Mouse (Mus musculus) kidney, postnatal 36 days (tissue): ENCODE results near the gene Rhob.
A peak's percentile ranks its signal among the peaks of the same experiment; 100 is the strongest.

Experiments
- DNase-seq, 2 experiments: peaks; one replicate each; pipeline ENCODE4 v3.0.0; 2021 to 2022; ENCODE audit warnings: mixed read lengths in 2 of 2

Gene Rhob

GRCm38 (mm10) chr12:8499871-8500596 is at the start of gene Rhob:
Rhob (minus strand) TSS chr12:8500009.
- peak; percentile 96 to 98 for DNase-seq

GRCm38 (mm10) chr12:8547357-8547756 is 47.5 kb upstream of the Rhob start:
- peak; percentile 77 to 82 for DNase-seq

- DNase-seq, result no peak
Observed at GRCm38 (mm10) chr12:8546801-8547200, 47.0 kb upstream of the Rhob start.

- DNase-seq, result no peak
Observed at GRCm38 (mm10) chr12:8545066-8545610, 45.3 kb upstream of the Rhob start.

GRCm38 (mm10) chr12:8542371-8542770 is 42.6 kb upstream of the Rhob start:
- no peak for DNase-seq

- DNase-seq, result peak; percentile 81 to 82
Observed at GRCm38 (mm10) chr12:8539471-8539870, 39.7 kb upstream of the Rhob start.

- no peak for DNase-seq
Observed at GRCm38 (mm10) chr12:8537291-8537690, 37.5 kb upstream of the Rhob start.

- peak; percentile 15 to 44 for DNase-seq
Observed at GRCm38 (mm10) chr12:8536221-8536965, 36.6 kb upstream of the Rhob start.

- DNase-seq, result no peak
Observed at GRCm38 (mm10) chr12:8535596-8535995, 35.8 kb upstream of the Rhob start.

- no peak for DNase-seq
Observed at GRCm38 (mm10) chr12:8534915-8535314, 35.1 kb upstream of the Rhob start.

- DNase-seq, result no peak
Observed at GRCm38 (mm10) chr12:8527770-8528169, 28.0 kb upstream of the Rhob start.

- DNase-seq, result no peak
Observed at GRCm38 (mm10) chr12:8527175-8527574, 27.4 kb upstream of the Rhob start.

GRCm38 (mm10) chr12:8524062-8524461 is 24.3 kb upstream of the Rhob start:
- no peak for DNase-seq

- DNase-seq, result no peak
Observed at GRCm38 (mm10) chr12:8522711-8523110, 22.9 kb upstream of the Rhob start.

GRCm38 (mm10) chr12:8521375-8522047 is 21.7 kb upstream of the Rhob start:
- DNase-seq, result peak; percentile 74 to 81

- no peak for DNase-seq
Observed at GRCm38 (mm10) chr12:8519431-8520160, 19.8 kb upstream of the Rhob start.

GRCm38 (mm10) chr12:8511037-8511882 is 11.5 kb upstream of the Rhob start:
- DNase-seq, result no peak

- no peak for DNase-seq
Observed at GRCm38 (mm10) chr12:8510317-8510988, 10.6 kb upstream of the Rhob start.

- DNase-seq, result no peak
Observed at GRCm38 (mm10) chr12:8509693-8510092, 9.9 kb upstream of the Rhob start.

GRCm38 (mm10) chr12:8506954-8507707 is 7.3 kb upstream of the Rhob start:
- no peak for DNase-seq
